Mouse (Mus musculus): ENCODE measurements around the gene Oprm1.
"Not testable (repeated sequence)": the region's sequence is repeated elsewhere in the genome, so short reads cannot be mapped to it uniquely, and the experiment has no call there.

Oprm1 gene

GRCm38 (mm10) chr10:6979789-6980188, 221.5 kb downstream of the Oprm1 start:
- DNase-seq: peak; percentile 47 to 50

GRCm38 (mm10) chr10:6980236-6980635, 221.9 kb downstream of the Oprm1 start:
- peak; percentile 38 to 48 for DNase-seq

- no peak for DNase-seq
These were observed 224.4 kb downstream of the Oprm1 start for GRCm38 (mm10) chr10:6982751-6983151.

- no peak for DNase-seq
These were observed 225.1 kb downstream of the Oprm1 start for GRCm38 (mm10) chr10:6983431-6983830.

GRCm38 (mm10) chr10:6986246-6986645, 227.9 kb downstream of the Oprm1 start:
- DNase-seq: no peak

GRCm38 (mm10) chr10:6987399-6988098, 229.2 kb downstream of the Oprm1 start:
- DNase-seq: no peak

- DNase-seq: no peak
These were observed 230.2 kb downstream of the Oprm1 start for GRCm38 (mm10) chr10:6988555-6988954.

- no peak for DNase-seq
These were observed 238.6 kb downstream of the Oprm1 start for GRCm38 (mm10) chr10:6996895-6997294.

- peak; percentile 52 to 63 for DNase-seq
These were observed 240.4 kb downstream of the Oprm1 start for GRCm38 (mm10) chr10:6998576-6999250.

GRCm38 (mm10) chr10:6999355-6999754, 241.0 kb downstream of the Oprm1 start:
- no peak for DNase-seq

GRCm38 (mm10) chr10:7003898-7004297, 245.6 kb downstream of the Oprm1 start:
- DNase-seq: not testable (repeated sequence)

GRCm38 (mm10) chr10:7004980-7005538, 246.8 kb downstream of the Oprm1 start:
- DNase-seq: no peak

- no peak for DNase-seq
These were observed 252.2 kb downstream of the Oprm1 start for GRCm38 (mm10) chr10:7010543-7010942.

GRCm38 (mm10) chr10:7015199-7015598, 256.9 kb downstream of the Oprm1 start:
- peak in 1 of 2 experiments; percentile 25 for DNase-seq

- no peak for DNase-seq
These were observed 261.6 kb downstream of the Oprm1 start for GRCm38 (mm10) chr10:7019781-7020386.

- DNase-seq: no peak
These were observed 262.2 kb downstream of the Oprm1 start for GRCm38 (mm10) chr10:7020551-7020950.

- DNase-seq: no peak
These were observed 266.7 kb downstream of the Oprm1 start for GRCm38 (mm10) chr10:7025028-7025427.

GRCm38 (mm10) chr10:7033459-7033858, 275.2 kb downstream of the Oprm1 start:
- DNase-seq: no peak

- no peak for DNase-seq
These were observed 277.2 kb downstream of the Oprm1 start for GRCm38 (mm10) chr10:7035547-7035946.

GRCm38 (mm10) chr10:7037194-7037593, 278.9 kb downstream of the Oprm1 start:
- no peak for DNase-seq

- DNase-seq: no peak
These were observed 282.7 kb downstream of the Oprm1 start for GRCm38 (mm10) chr10:7041032-7041431.

GRCm38 (mm10) chr10:7043896-7044295, 285.6 kb downstream of the Oprm1 start:
- no peak for DNase-seq

- no peak for DNase-seq
These were observed 289.1 kb downstream of the Oprm1 start for GRCm38 (mm10) chr10:7047288-7047918.
